Mouse (Mus musculus) G1E (cell line): ENCODE measurements around the gene Aasdh.
A peak's percentile ranks its signal among the peaks of the same experiment; 100 is the strongest.

Source experiments
- CTCF ChIP-seq: IDR thresholded peaks from 2 replicates; pipeline ENCODE4 v1.5.1; 2012; ENCODE audit warnings: low read depth, low read length, inconsistent platforms, mixed read lengths
- GATA1 ChIP-seq: IDR thresholded peaks from 2 replicates; pipeline ENCODE4 v1.6.1; 2012; ENCODE audit warnings: borderline replicate concordance, low read length, inconsistent platforms, mixed read lengths
- POLR2AphosphoS5 ChIP-seq: IDR thresholded peaks from 2 replicates; pipeline ENCODE4 v1.6.1; 2012; ENCODE audit warnings: low read depth, low read length, inconsistent platforms; ENCODE audit not compliant: insufficient replicate concordance
- TAL1 ChIP-seq: conservative IDR thresholded peaks from 2 replicates; pipeline ENCODE4 v1.6.1; 2012; ENCODE audit warnings: low read depth, low read length, inconsistent platforms, mixed read lengths

DNA sequence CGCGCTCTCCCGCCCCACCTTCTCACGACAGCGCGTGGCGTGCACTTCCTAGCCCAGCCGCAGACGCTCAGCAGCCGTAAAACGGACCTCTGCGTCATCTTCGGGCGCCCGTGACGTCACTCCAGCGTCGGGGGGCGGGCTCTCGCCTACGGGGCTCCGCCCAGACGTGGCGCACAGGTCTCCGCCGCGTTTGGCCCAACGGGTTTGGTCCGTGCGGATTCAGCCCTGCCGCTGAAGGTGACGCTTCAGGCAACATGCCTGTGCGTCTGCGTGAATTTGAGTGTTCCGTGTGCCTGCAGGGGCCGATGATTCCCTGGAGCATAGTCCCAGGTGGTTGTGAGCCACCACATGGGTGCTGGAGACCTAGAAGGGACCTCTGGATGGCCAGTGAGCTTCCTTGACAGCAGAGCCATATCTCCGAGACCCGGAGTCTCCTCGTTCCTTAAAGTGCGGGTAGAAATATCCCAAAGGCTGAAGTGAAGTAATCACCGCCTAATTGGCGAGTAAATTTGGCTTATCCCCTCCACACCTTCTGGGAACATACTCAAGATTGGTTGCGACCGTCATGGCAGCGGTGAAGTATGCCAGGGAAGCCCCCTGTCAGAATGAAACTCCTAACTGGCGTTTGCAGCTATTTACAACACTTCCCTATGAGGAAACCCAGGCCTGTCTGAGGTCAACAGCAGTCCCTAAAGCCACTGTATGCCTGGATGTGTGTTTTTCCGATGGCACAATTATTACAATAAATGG is at the start of gene Aasdh:
- TF ChIP-seq GATA1 (no peak), CTCF (no peak), TAL1 (no peak), POLR2AphosphoS5 (0 out of 2 replicates have a peak, but pooled peaks have one; percentile 60)
